Mouse (Mus musculus) T-helper 17 cell (primary cell): ENCODE measurements around the gene Anxa8.

ENCODE experiments used
- in situ Hi-C, 2 experiments: fragments of 300-600 bp; cut with MboI, MseI; formaldehyde crosslinking; loops; 1 replicate in 1 of 2; 2 replicates in 1 of 2; pipeline ENCODE4 v1.15.1; 2025; ENCODE audit warnings: high pct_unique_total_duplicates in 2 of 2

Anxa8 gene

DNA sequence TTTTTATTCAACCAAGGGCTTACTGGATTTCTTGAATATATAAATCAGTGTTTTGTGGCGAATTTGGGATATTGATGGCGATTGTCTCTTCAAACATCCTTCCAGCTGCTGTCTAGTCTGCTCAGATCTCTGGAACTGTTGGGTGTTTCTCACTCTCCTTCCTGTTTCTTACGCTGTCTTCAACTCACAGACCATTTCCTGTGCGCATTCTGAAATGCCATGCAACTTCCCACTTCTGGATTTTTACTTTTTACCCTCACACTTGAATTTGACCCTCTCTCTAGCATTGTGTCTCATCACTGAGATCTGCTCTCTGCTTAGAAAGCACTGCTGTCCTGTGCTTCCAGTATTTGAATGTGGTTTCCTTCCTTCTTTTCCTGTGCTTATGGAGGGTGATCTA, 21.8 kb downstream of the Anxa8 start:
- in situ Hi-C loops, result loop anchor here in 1 of 2 experiments (10.0 kb wide), 1 partner anchor 477 kb away; the partner anchor contains the start of gene Ldb3

DNA sequence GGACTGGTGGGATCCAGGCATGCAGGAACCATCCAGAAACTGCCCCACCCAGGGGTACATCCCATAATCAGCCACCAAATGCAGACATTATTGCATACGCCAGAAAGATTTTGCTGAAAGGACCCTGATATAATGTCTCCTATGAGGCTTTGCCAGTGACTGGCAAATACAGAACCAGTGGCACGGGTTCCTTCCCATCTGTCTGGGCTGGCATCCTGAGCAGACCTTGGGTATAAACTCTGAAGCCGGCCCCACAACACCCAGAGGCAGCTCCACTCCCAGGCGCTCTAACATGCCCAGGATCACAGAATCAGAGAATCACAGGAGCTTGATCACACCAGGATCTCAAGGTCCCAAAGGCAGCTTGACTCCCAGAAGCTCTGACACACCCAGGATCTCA, 28.5 kb downstream of the Anxa8 start:
- in situ Hi-C loops, result no loop called here

DNA sequence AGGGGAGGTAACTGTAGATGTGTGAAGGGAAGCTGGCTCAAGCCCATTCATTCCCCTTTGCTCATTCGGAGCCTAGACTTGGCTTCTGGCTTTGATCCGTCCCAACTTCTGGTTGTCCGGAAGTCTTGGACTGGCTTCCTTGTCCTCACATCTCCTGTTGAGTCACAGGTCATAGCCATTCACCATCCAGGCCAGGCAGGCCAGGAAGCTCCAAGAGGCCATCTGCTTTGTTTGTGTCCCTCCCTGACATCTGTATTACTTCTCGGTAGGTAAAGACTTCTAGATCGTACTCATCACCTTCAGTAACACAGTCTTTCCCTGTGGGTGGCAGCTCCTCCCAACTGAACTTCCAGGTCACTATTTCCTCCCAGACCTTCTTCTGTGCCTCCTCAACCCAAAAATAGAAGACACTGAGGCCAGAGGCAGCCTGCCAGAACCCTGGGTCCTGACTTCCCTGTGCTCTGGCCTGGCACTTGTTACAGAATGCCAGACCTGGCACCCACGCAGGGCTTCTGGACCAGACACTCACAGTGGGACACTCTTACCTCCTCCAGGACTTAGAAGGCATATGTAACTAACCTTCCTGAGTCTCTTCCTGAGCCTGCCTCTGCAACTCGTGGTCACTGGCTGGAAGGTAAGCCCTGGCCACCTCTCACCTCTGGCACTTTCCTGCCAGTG, 33.4 kb downstream of the Anxa8 start:
- in situ Hi-C loops, result no loop called here

DNA sequence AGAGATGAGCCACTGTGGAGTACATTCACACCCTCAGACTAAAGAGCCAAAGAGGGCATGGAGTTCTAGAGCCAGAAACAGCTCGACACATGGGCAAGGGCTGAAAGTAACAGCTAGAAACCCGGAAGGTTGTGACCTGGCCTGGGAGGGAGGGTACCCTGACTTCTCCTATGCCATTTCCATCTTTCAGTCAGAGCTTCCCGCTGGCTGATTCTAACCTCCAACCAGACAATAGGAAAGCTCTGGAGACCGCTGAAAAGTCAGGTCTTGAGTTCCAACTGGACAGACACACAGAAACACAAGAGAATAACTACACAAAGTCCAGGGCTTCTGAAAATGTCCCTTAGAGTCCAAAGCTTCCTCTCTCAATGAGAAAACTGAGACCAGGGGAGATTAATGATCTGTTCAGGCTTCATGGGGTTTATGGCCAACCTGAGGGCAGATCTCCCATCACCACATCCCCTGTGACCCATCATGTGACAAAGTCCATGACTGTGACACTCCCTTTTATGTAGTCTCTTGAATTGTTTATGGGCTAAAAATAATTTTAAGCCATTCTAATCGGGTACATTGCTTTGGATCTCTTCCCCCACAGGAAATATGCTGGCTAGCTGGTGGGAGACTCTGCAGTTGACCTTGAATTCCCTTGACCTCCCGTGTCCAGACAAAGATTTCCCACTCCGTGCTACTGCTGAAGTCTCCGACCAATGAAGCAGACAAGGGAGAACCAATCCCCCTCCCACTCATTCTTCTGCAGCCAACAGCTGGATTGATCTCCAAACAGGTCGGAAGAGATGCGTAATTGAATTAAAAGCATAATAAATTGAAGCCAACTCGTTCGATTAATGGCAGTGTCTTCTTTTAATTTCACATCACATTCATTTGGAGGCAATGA, 34.5 kb downstream of the Anxa8 start:
- in situ Hi-C loops, result no loop called here

DNA sequence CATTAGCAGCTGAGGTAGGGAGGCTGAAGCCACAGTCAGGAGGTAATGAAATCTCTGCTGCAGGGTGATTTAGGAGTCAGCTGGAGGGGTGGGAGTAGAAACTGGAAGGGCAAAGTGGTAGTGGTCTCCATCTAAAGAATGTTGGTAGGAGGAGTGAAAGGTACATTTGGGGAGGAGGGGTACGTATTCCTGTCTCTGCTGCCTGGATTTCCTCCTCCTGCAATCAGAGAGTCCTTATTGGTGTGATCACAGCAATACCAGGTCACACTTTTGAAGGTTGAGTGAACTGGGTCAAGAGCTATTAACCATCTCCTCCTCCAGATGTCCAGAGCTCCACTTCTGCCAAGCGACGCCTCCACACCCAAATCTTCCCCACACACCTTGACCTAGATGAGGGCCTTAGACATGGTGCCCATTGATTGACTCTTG, 35.2 kb downstream of the Anxa8 start:
- in situ Hi-C loops, result no loop called here

DNA sequence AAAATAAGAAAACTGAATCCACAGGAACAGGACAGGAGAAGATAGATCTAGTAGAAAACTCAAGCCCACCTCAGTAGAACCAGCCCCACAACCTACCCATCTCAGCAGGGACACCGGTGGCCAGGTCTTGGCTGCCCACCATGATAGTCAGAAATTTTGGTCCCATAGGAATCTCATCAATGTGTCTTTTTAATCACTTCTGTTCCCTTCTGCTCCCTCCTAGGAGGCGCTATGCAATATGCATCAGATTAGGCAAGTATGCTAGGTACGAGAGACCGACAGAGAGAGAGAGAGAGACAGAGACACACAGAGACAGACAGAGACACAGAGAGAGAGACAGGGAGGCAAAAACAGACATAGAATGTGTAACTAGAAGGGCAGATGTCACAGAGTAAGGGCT, 35.9 kb downstream of the Anxa8 start:
- in situ Hi-C loops, result no loop called here

DNA sequence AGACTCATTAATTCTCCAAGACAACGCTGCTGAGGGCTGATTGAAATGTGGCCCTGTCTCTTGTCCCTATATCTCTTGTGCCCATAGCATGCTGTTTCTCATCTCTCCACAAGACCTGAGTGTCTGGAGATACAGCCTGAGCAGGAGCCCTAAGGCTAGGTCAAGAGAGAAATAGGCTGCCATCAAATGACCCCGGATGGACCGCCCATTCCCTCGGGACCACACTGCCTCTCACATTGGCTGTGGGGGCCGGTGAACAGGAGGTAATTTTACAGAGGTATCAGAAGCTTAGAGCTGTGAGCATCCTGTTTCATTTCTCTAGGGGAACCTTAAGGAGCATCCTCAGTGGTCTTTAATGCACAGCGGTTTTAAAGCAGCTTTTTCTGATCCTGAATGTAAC, 45.4 kb downstream of the Anxa8 start:
- in situ Hi-C loops, result no loop called here

DNA sequence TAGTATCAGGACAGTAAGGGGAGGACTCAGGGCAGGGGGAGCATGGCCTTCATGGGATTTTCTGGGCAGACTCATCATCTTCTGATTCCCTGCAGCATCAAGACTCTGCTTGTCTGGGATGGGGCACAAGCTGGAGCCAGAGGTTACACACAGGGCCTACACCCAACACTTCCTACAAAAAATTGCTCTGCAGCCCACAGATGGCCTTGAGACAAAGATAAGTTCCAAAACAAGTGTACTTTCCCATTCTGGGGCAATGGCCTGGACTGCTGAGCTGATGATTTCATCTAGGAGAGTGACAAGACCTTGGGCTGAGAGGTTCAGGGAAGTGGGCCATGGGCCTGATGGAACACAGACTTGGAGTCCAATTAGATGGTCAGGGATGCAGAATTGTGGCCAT, 49.6 kb downstream of the Anxa8 start:
- in situ Hi-C loops, result no loop called here

DNA sequence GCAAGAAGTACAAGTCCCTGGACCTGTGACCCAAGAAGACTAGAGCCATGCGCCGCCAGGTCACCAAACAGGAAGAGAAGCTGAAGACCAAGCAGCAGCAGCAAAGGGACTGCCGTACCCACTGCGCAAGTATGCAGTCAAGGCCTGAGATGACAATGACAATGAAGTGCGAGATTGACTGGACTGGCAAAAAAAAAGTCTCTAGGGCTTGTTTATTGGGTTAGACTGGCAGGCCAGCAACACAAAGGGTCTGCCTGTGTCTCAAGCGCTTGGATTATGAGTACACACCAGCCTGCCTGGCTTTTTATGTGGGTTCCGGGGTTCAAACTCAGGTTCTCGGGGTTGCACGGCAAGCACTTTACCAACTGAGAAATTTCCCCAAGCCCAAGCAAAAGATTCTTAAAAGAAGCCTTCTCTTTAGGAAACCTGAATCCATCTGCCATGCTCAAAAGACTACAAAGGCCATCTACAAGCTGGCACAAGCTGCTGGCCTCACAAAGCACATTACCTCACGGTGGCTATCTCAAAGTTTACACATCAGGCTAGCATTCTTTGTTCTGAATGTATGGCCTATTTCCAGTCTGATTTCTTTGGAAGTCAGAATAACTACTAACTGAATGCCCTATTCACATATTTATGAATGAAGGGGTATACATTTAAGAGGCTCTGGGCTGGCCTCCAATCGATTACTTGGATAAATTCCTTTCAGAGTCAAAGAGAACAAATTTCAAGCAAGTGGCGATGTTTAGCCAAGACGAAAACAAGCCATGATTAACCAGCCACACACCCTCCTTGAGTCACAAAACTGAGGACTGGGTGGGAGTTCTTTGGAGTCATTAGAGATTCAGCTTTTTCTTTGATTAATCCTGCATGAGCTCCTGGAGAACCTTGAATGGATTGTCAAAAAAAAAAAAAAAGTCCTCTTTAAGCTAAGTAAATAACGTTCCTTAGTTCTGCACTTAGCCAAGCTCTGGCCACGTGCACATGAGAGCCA, 54.2 kb downstream of the Anxa8 start:
- in situ Hi-C loops, result no loop called here

DNA sequence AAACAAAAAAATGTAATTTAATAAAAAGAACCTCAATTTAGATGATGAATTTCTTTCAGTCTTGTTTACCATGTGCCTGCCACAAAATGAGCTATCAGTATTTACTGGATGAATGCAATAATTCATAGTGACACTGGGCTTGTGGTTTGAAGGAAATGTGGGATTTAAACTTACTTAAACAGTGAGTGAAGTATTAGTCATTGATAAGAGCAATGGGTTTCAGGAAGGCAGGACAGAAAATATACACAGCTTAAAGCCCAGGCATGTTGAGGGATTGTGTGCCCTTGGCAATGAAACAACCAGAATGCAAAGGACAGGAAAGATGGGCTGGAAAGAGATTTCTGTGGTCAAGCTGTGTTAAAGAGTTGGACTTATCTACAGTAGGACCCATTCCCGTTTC, 56.5 kb downstream of the Anxa8 start:
- in situ Hi-C loops, result no loop called here

DNA sequence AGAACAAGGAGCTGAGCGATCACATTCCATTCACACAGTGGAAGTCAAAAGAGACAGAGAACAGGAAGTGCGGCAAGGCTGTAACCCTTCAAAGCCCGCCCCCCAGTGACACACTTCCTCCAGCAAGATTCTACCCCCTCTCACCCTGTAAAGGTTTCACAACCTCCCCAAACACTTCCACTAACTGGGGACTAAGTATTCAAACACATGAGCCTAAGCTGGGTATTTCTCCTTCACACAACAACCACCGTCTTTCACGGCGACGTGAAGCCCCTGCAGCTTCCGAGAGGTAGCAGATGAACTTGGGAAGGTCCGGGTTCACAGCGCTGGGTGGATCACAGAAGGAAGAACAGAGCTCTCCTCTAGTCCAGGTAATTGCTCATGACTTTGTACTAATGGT, 57.1 kb downstream of the Anxa8 start:
- in situ Hi-C loops, result no loop called here
